Mouse (Mus musculus) lung, postnatal 0 days (tissue): ENCODE measurements at regions not wholly inside any gene's neighbourhood (a gene's known extent, or its start where the extent isn't known, plus 50 kb on each side); places are given as distances from the start of the nearest gene placed in this dataset.

Experiments used
- CTCF ChIP-seq: IDR thresholded peaks from 2 replicates; pipeline ENCODE4 v1.5.1; 2016; ENCODE audit warnings: antibody characterized with exemption, mild to moderate bottlenecking
- EP300 ChIP-seq: IDR thresholded peaks from 2 replicates; pipeline ENCODE4 v1.6.1; 2016; ENCODE audit warnings: antibody characterized with exemption, mild to moderate bottlenecking, control low read depth

DNA sequence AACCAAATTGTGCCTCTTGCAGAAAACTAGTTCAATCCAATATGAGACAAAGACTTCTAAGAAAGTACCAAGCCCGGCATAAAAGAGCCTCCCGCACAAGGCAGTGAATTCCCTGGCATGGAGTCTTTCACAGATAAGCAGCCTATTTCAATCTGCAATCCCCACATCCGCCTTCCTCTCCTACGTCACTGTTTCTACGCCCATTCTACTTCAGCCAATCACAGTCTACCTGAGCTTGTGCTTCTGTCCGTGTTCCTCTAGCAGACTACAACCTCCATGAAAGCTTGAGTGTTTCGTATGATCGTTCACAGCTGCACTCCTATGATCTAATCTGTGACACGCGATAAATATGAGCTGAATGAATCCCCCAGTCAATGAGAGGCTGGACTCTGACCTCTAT is 155.6 kb upstream of the Ipo5 start:
- TF ChIP-seq CTCF (no peak), EP300 (no peak)
